Mouse (Mus musculus): Measurements from ENCODE around the gene Sec62. TPM values are rescaled to one million over a fixed set of nuclear protein-coding genes. Genes with fewer than 3 reads are reported as not detected.

The Sec62 gene
- total and polyA plus RNA-seq, 3 experiments, result 35.6 to 171 (median 75.4) TPM

- H3K36me3 ChIP-seq (ENCODE audit: control insufficient read depth in 1 of 2, insufficient read depth in 2 of 2, low read length in 2 of 2), result 0 out of 4 replicates have a peak, but pooled peaks cover 0 to 3% of the 10 kb centered on the region in 2 experiments
Observed at GRCm38 (mm10) chr3:30772631-30773030, 20.0 kb upstream of the Sec62 start.

GRCm38 (mm10) chr3:30774677-30775076 is 18.0 kb upstream of the Sec62 start:
- peaks cover 2 to 3% of the 10 kb centered on the region in 2 experiments; a peak in 3 of 4 replicates for H3K27me3 ChIP-seq (ENCODE audit: control insufficient read depth in 1 of 2, insufficient read depth in 2 of 2, low read length in 2 of 2)
- H3K27ac ChIP-seq (ENCODE audit: control insufficient read depth, low read depth, low read length), result no peak overlapping the region
- H3K79me2 ChIP-seq (ENCODE audit: control insufficient read depth, insufficient read depth, low read length, poor library complexity), result no peaks in the 10 kb centered on the region
- H3K9ac ChIP-seq (ENCODE audit: control insufficient read depth, low read depth, low read length, poor library complexity, severe bottlenecking), result no peak overlapping the region
- 0 out of 4 replicates have a peak, but pooled peaks cover 0 to 3% of the 10 kb centered on the region in 2 experiments for H3K36me3 ChIP-seq (ENCODE audit: control insufficient read depth in 1 of 2, insufficient read depth in 2 of 2, low read length in 2 of 2)
- no peak overlapping the region for H3K4me3 ChIP-seq (ENCODE audit: control insufficient read depth in 1 of 2, insufficient read depth in 1 of 2, low read depth in 2 of 2, low read length in 2 of 2)
- no peaks in the 10 kb centered on the region for H3K9me3 ChIP-seq (replicated peaks; ENCODE audit: insufficient read depth, low read length)
- TF ChIP-seq TCF12 (IDR thresholded peaks at IDR 0.05; ENCODE audit: low read depth, low read length) (no peak), RCOR1 (IDR thresholded peaks at IDR 0.05; ENCODE audit: low read depth, low read length) (no peak), JUND (IDR thresholded peaks at IDR 0.05; ENCODE audit: low read depth, low read length) (no peak), ZC3H11A (IDR thresholded peaks at IDR 0.05; ENCODE audit: low read depth, low read length) (no peak), MAZ (IDR thresholded peaks at IDR 0.05; ENCODE audit: low read depth, low read length) (no peak), SMC3 (IDR thresholded peaks at IDR 0.05; ENCODE audit: low read depth, low read length) (no peak), EP300 (IDR thresholded peaks at IDR 0.05; ENCODE audit: low read depth in 1 of 2, low read length in 2 of 2) (no peak), USF2 (IDR thresholded peaks at IDR 0.05; ENCODE audit: borderline replicate concordance in 1 of 2, insufficient read depth in 1 of 2, low read depth in 1 of 2, low read length in 2 of 2) (no peak), SIN3A (IDR thresholded peaks at IDR 0.05; ENCODE audit: low read length) (no peak), USF1 (IDR thresholded peaks at IDR 0.05; ENCODE audit: low read depth, low read length) (no peak), CHD2 (IDR thresholded peaks at IDR 0.05; ENCODE audit: low read length) (no peak), MYC (IDR thresholded peaks at IDR 0.05; ENCODE audit: low read depth, low read length) (no peak), POLR2A (IDR thresholded peaks at IDR 0.05; ENCODE audit: control insufficient read depth in 1 of 2, insufficient read depth in 1 of 2, low read depth in 1 of 2, low read length in 2 of 2, poor library complexity in 1 of 2) (no peak), ZNF384 (IDR thresholded peaks at IDR 0.05; ENCODE audit: low read depth, low read length) (no peak), KAT2A (conservative IDR thresholded peaks at IDR 0.05; ENCODE audit: low read depth, low read length) (no peak)
- no peak for DNase-seq (ENCODE audit: low read depth, low spot score)
- H3K4me1 ChIP-seq (ENCODE audit: control insufficient read depth in 1 of 2, insufficient read depth in 2 of 2, low read length in 2 of 2), result peaks cover 0 to 6% of the 10 kb centered on the region in 2 experiments; a peak in 2 of 4 replicates

More at GRCm38 (mm10) chr3:30772631-30773030, 20.0 kb upstream of the Sec62 start:
- DNase-seq (ENCODE audit: low read depth, low spot score), result no peak
- Histone ChIP-seq H3K9me3 (replicated peaks; ENCODE audit: insufficient read depth, low read length) (no peaks in the 10 kb centered on the region), H3K27me3 (ENCODE audit: control insufficient read depth in 1 of 2, insufficient read depth in 2 of 2, low read length in 2 of 2) (peaks cover 2 to 3% of the 10 kb centered on the region in 2 experiments; a peak in 3 of 4 replicates), H3K4me3 (ENCODE audit: control insufficient read depth in 1 of 2, insufficient read depth in 1 of 2, low read depth in 2 of 2, low read length in 2 of 2) (no peak overlapping the region), H3K4me1 (ENCODE audit: control insufficient read depth in 1 of 2, insufficient read depth in 2 of 2, low read length in 2 of 2) (peaks cover 0 to 6% of the 10 kb centered on the region in 2 experiments; a peak in 2 of 4 replicates), H3K9ac (ENCODE audit: control insufficient read depth, low read depth, low read length, poor library complexity, severe bottlenecking) (no peak overlapping the region), H3K27ac (ENCODE audit: control insufficient read depth, low read depth, low read length) (no peak overlapping the region), H3K79me2 (ENCODE audit: control insufficient read depth, insufficient read depth, low read length, poor library complexity) (no peaks in the 10 kb centered on the region)
- TF ChIP-seq KAT2A (conservative IDR thresholded peaks at IDR 0.05; ENCODE audit: low read depth, low read length), result no peak
- TF ChIP-seq RCOR1 (IDR thresholded peaks at IDR 0.05; ENCODE audit: low read depth, low read length), result no peak
- TF ChIP-seq RAD21 (IDR thresholded peaks at IDR 0.05; ENCODE audit: low read depth, low read length), result no peak
- no peak for TF ChIP-seq NELFE (IDR thresholded peaks at IDR 0.05; ENCODE audit: low read depth, low read length)
- TF ChIP-seq MAFK (IDR thresholded peaks at IDR 0.05; ENCODE audit: borderline replicate concordance, low read depth, low read length), result no peak
- no peak for TF ChIP-seq MAX (IDR thresholded peaks at IDR 0.05; ENCODE audit: low read length)
- no peak for TF ChIP-seq USF2 (IDR thresholded peaks at IDR 0.05; ENCODE audit: borderline replicate concordance in 1 of 2, insufficient read depth in 1 of 2, low read depth in 1 of 2, low read length in 2 of 2)
- no peak for TF ChIP-seq EP300 (IDR thresholded peaks at IDR 0.05; ENCODE audit: low read depth in 1 of 2, low read length in 2 of 2)
- no peak for TF ChIP-seq GABPA (IDR thresholded peaks at IDR 0.05; ENCODE audit: low read depth, low read length)
- no peak for TF ChIP-seq ZNF384 (IDR thresholded peaks at IDR 0.05; ENCODE audit: low read depth, low read length)
- TF ChIP-seq SMC3 (IDR thresholded peaks at IDR 0.05; ENCODE audit: low read depth, low read length), result no peak
- no peak for TF ChIP-seq HCFC1 (IDR thresholded peaks at IDR 0.05; ENCODE audit: low read depth, low read length)
- no peak for TF ChIP-seq CHD1 (IDR thresholded peaks at IDR 0.05; ENCODE audit: low read depth, low read length)
- no peak for TF ChIP-seq GATA1 (IDR thresholded peaks at IDR 0.05; ENCODE audit: low read depth, low read length)
- no peak for TF ChIP-seq NRF1 (IDR thresholded peaks at IDR 0.05; ENCODE audit: insufficient read depth, low read depth, low read length, poor library complexity, severe bottlenecking)
- no peak for TF ChIP-seq CHD2 (IDR thresholded peaks at IDR 0.05; ENCODE audit: low read length)
- no peak for TF ChIP-seq MXI1 (IDR thresholded peaks at IDR 0.05; ENCODE audit: low read depth, low read length)
- TF ChIP-seq SIN3A (IDR thresholded peaks at IDR 0.05; ENCODE audit: low read length), result no peak
- TF ChIP-seq MEF2A (IDR thresholded peaks at IDR 0.05; ENCODE audit: extremely low read depth, insufficient replicate concordance, low read depth, low read length, poor library complexity, severe bottlenecking), result no peak

Measured in MEL (cell line).